Mouse (Mus musculus): ENCODE results near the gene 1300017J02Rik. TPM values are rescaled to one million over a fixed set of nuclear protein-coding genes. Genes with fewer than 3 reads are reported as not detected.

Gene 1300017J02Rik
- total RNA-seq, 2 experiments from 2014 or later, result 0.89 to 1.7 TPM

- no peak for ATAC-seq (ENCODE audit: poor library complexity, severe bottlenecking)
Measured at GRCm38 (mm10) chr9:103275676-103276075, 29.2 kb downstream of the 1300017J02Rik start.

- no peak for ATAC-seq (ENCODE audit: poor library complexity, severe bottlenecking)
Measured at GRCm38 (mm10) chr9:103274819-103275218, 30.1 kb downstream of the 1300017J02Rik start.

- no peak for ATAC-seq (ENCODE audit: poor library complexity, severe bottlenecking)
Measured at GRCm38 (mm10) chr9:103271104-103271503, 33.8 kb downstream of the 1300017J02Rik start.

GRCm38 (mm10) chr9:103265778-103266177, 39.1 kb downstream of the 1300017J02Rik start:
- no peak for ATAC-seq (ENCODE audit: poor library complexity, severe bottlenecking)

GRCm38 (mm10) chr9:103252906-103253305, 52.0 kb downstream of the 1300017J02Rik start:
- ATAC-seq (ENCODE audit: poor library complexity, severe bottlenecking), result no peak

- no peak for ATAC-seq (ENCODE audit: poor library complexity, severe bottlenecking)
Measured at GRCm38 (mm10) chr9:103248618-103249017, 56.3 kb downstream of the 1300017J02Rik start.

- ATAC-seq (ENCODE audit: poor library complexity, severe bottlenecking), result no peak
Measured at GRCm38 (mm10) chr9:103246526-103247168, 58.2 kb downstream of the 1300017J02Rik start.

GRCm38 (mm10) chr9:103243640-103244039, 61.2 kb downstream of the 1300017J02Rik start:
- ATAC-seq (ENCODE audit: poor library complexity, severe bottlenecking), result no peak

GRCm38 (mm10) chr9:103241206-103241605, 63.7 kb downstream of the 1300017J02Rik start:
- ATAC-seq (ENCODE audit: poor library complexity, severe bottlenecking), result no peak

DNA sequence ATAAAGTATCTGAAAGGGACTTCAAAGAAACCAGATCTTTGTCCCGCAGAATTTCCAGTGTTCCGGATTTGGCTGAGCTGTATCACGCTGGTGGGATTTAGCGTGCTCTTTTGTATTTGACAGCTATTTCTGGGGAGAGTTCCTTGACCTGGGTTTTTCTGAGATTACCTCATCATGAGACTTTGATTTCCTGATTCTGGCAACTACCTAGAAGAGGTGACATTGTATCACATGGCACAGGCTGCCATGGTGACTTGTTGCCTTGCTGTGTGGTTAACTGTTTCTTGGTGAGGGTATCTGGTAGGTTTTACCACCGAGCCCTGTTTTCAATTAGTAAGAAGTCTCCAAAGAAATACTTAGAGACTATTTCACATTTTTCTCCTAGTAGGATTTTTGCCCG, 65.4 kb downstream of the 1300017J02Rik start:
- ATAC-seq (ENCODE audit: poor library complexity, severe bottlenecking), result no peak

GRCm38 (mm10) chr9:103234565-103235165, 70.2 kb downstream of the 1300017J02Rik start:
- peak; percentile 43 for ATAC-seq (ENCODE audit: poor library complexity, severe bottlenecking)

- ATAC-seq (ENCODE audit: poor library complexity, severe bottlenecking), result no peak
Measured at GRCm38 (mm10) chr9:103234059-103234458, 70.8 kb downstream of the 1300017J02Rik start.

GRCm38 (mm10) chr9:103233006-103233395, 71.9 kb downstream of the 1300017J02Rik start:
- no peak for ATAC-seq (ENCODE audit: poor library complexity, severe bottlenecking)

- ATAC-seq (ENCODE audit: poor library complexity, severe bottlenecking), result no peak
Measured at GRCm38 (mm10) chr9:103232232-103233005, 72.5 kb downstream of the 1300017J02Rik start.

DNA sequence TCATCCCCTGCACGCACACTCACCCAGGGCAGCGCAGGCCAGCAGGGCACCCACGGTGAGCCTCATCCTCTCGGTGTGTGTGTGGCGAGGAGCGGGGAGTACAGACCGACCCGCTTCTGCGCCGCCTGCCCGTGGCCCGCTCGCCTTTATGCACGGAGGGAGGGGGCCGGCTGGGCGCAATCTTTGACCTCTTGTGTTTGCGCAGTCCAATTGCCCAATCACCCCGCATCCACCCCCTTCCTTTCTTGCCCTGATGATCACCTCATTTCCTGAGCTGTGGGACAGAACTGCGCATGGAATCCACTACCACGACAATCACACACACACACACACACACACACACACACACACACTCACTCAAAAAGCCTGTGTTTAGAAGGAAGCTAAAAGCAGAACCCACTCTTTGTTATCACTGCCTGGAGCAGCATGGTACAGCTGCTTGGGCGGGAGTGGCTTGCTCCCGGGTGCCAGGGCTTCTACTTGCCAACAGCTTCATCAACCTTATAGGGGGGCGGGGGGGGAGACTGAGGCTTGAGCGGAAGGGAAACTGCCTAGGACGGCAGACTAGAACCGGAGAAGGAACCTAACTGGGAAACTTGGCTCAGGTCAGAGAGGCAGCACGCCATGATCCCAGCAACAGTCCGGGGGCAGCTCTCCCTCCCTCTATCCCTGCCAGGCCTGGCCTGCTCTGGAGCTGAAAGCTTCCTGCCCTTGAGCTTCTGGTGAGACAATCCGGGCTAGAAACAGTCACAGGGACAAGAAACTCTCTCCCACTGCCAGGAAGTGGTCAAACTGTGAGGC, 74.5 kb downstream of the 1300017J02Rik start, which contains the start of the genes Gm20425 and Trf:
Gm20425 (minus strand) TSS at position 157 of the 801 bp plus-strand sequence.
Trf (minus strand) TSS at position 294 of the 801 bp plus-strand sequence.
- ATAC-seq (ENCODE audit: poor library complexity, severe bottlenecking), result peak; percentile 78

DNA sequence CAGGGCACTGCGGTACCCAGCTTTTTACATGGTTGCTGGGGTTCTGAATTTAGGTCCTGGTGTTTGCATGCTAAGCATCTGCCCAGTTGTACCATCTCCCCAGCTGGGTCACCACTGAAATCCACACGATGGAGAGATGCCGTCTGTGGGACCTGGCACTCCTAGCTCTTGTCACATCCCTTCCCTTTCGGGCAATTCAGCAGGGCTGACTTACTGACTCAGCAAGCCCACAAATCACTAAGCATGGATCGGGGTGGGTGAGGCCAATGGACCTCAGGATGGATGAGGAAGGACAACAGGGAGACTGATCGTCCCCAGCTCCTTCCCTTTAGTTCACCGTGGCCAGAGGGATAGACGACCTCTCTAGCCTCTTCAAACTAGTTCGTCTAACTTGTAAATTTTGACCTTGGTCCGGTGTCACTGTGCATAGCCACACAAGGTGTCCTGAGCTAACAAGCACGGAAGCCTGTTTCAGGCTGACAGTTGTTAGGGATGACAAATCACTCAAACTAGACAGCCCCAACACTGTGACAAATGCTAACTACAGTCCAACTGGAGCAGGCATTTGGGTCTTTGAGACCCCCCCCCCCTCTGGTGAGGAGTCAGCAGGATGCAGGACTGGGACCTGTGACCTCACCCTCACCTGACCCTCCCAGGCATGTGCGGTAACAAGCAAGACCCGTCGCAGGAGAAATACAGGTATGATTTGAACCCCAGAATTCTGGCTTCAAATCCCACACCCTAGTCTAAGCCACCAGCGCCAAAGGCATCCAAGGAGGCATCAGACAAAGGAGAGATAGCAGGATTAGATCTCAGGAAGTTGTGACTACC, 75.6 kb downstream of the 1300017J02Rik start:
- ATAC-seq (ENCODE audit: poor library complexity, severe bottlenecking), result no peak

GRCm38 (mm10) chr9:103228370-103229003, 76.4 kb downstream of the 1300017J02Rik start:
- ATAC-seq (ENCODE audit: poor library complexity, severe bottlenecking), result no peak

DNA sequence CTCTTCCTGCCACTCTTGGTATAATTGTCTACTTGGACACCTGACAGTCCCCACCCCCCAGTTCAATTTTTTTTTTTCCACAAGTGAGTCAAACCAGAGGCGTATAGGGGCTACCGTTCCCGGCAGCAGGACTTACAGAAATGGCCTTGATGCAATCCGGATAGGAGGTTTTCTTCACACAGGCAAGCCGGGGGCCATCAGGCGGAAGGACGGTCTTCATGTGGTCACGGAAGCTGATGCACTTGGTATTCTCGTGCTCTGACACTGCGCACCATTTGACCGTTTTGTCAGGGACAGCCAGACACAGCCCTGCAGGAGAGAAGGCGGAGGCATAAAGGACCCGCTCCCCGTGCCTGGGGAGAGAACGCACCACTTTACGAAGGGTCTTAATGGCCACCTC, 77.1 kb downstream of the 1300017J02Rik start:
- no peak for ATAC-seq (ENCODE audit: poor library complexity, severe bottlenecking)

- no peak for ATAC-seq (ENCODE audit: poor library complexity, severe bottlenecking)
Measured at GRCm38 (mm10) chr9:103226806-103227205, 78.1 kb downstream of the 1300017J02Rik start.
